Mouse (Mus musculus): ENCODE results near the gene Dnajc8. TPM values are rescaled to one million over a fixed set of nuclear protein-coding genes. Genes with fewer than 3 reads are reported as not detected.
"Not testable (repeated sequence)": the region's sequence is repeated elsewhere in the genome, so short reads cannot be mapped to it uniquely, and the experiment has no call there.

Dnajc8 gene
- polyA plus RNA-seq, 1 experiment from 2014 or later = 135 TPM

DNA sequence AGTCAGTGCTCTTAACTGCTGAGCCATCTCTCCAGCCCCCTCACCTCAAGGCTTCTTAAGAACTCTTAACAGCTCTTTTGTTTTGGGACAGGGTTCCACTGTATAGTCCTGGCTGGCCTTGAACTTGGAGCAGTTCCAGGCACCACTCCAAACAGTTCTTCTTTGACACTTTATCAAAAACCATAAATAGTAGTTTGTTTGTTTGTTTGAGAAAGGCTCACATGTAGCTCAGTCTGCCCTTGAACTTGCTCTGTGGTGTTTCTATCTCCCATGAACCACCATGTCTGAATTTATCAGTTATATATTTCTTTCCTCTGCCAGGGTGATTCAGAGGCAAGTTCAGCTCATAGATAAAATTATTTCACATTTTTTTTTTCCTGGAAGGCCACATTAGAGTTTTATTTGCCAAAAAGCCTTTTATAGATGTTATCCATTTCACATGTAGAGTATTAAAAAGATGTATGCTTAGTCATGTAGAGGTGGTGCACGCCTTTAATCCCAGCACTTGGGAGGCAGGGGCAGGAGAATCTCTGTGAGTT lies 39.5 kb downstream of the Dnajc8 start:
- H3K4me2 ChIP-seq = no peak overlapping the region
- H3K9me3 ChIP-seq (replicated peaks) = no peaks in the 10 kb centered on the region
- H3K4me1 ChIP-seq = no peaks in the 10 kb centered on the region
- no peak overlapping the region for H3K9ac ChIP-seq (replicated peaks)
- 87% methylated on average over 1 of the region's 1 CpGs for WGBS
- no peaks in the 10 kb centered on the region for H3K27me3 ChIP-seq (replicated peaks)
- no peak for ATAC-seq (ENCODE audit: low FRiP score)
- no peak overlapping the region for H3K4me3 ChIP-seq (replicated peaks)
- H3K36me3 ChIP-seq = no peaks in the 10 kb centered on the region
- no peak overlapping the region for H3K27ac ChIP-seq (replicated peaks)

DNA sequence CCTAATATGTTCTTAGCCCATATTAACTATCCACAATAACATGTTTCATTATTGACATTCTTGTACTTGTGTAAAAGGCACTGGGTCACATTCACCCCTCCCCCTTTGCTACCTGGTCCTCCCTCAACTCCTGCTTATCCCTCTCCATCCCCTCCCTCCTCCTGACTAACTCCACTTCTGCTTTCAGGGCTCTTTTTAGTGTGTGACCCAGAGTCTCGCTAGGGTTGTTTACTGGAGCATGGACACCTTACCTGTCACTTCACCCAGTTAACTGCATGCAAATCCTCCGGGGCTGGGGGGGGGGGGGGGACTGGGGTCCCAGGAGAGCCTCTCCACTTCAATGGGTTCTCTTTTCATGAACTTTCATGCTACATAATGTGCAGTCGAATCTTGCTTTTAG lies 48.4 kb downstream of the Dnajc8 start:
- Histone ChIP-seq H3K27ac (replicated peaks) (no peak overlapping the region), H3K9ac (replicated peaks) (no peak overlapping the region), H3K27me3 (replicated peaks) (no peaks in the 10 kb centered on the region), H3K9me3 (replicated peaks) (no peaks in the 10 kb centered on the region), H3K36me3 (no peaks in the 10 kb centered on the region), H3K4me2 (no peak overlapping the region), H3K4me1 (no peaks in the 10 kb centered on the region), H3K4me3 (replicated peaks) (no peak overlapping the region)
- 81% methylated on average over 3 of the region's 3 CpGs for WGBS
- no peak for ATAC-seq (ENCODE audit: low FRiP score)

DNA sequence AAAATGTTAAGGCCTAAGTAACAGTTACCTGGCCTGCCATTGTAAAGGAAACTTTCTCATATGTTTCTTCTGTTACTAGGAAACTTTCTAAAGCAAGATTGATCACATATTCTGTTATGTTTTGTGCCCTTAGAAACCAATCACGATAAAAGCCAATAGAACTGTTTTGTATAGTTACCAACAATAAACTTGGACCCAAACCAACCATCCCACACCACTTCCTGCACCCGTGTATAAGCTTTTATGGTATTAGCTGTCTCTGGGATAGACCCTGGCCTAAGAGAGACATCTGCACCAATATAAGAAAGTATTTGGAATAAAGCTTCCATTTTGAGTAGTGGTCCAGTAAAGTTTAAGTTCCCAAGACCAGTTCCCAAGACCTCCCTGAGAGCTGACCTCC lies 49.6 kb downstream of the Dnajc8 start:
- WGBS = 83% methylated on average over 2 of the region's 2 CpGs
- H3K9me3 ChIP-seq (replicated peaks) = no peaks in the 10 kb centered on the region
- ATAC-seq (ENCODE audit: low FRiP score) = no peak

DNA sequence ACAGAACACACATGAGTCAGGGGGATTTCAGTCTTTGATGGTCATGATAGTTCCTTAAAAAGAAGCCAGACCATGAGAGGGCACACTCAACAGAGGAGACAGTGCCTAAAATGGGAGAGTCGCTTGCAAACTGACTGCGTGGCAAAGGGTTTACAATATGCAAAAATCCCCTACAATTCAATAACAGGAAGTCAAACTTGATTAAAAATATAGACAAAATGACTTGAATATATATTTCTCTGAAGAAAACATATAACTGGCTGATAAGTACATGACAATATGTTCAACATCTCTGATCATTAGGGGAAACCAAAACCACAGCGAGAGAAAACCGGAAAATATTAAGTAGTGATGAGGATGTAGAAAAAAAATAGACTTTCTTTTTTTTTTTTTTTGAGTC lies 50.9 kb downstream of the Dnajc8 start:
- H3K4me3 ChIP-seq (replicated peaks) = no peak overlapping the region
- H3K27ac ChIP-seq (replicated peaks) = no peak overlapping the region
- H3K9me3 ChIP-seq (replicated peaks) = no peaks in the 10 kb centered on the region
- H3K4me2 ChIP-seq = no peak overlapping the region
- ATAC-seq (ENCODE audit: low FRiP score) = no peak
- 97% methylated on average over 4 of the region's 4 CpGs for WGBS
- no peaks in the 10 kb centered on the region for H3K4me1 ChIP-seq
- no peak overlapping the region for H3K9ac ChIP-seq (replicated peaks)
- no peaks in the 10 kb centered on the region for H3K36me3 ChIP-seq
- no peaks in the 10 kb centered on the region for H3K27me3 ChIP-seq (replicated peaks)

More for the DNA sequence above, 49.6 kb downstream of the Dnajc8 start:
- Histone ChIP-seq H3K27ac (replicated peaks) (no peak overlapping the region), H3K4me2 (no peak overlapping the region), H3K4me1 (no peaks in the 10 kb centered on the region), H3K4me3 (replicated peaks) (no peak overlapping the region), H3K36me3 (no peaks in the 10 kb centered on the region), H3K27me3 (replicated peaks) (no peaks in the 10 kb centered on the region), H3K9ac (replicated peaks) (no peak overlapping the region)

DNA sequence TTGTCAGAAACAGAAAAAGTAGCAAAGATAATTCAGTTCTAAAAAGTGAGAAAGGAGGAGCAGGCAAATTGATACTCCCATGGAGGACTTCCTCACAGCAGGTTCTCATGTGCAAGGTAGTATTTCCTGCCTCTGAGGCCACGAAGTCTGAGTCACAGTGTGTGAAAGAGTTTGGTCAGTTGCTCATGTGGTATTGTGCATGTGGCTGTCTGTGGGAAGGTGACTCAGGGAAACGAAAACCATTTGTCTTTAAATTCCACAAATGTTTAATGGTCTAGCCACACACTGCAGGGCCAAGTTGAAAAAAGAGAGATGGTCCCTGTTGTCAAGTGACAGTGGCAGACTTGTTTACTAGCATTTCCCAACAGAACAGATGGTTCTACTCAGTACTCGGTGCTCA lies 53.2 kb downstream of the Dnajc8 start:
- Histone ChIP-seq H3K4me1 (no peaks in the 10 kb centered on the region), H3K9ac (replicated peaks) (no peak overlapping the region), H3K27ac (replicated peaks) (no peak overlapping the region), H3K36me3 (no peaks in the 10 kb centered on the region), H3K4me2 (no peak overlapping the region), H3K4me3 (replicated peaks) (no peak overlapping the region), H3K9me3 (replicated peaks) (no peaks in the 10 kb centered on the region), H3K27me3 (replicated peaks) (no peaks in the 10 kb centered on the region)
- no peak for ATAC-seq (ENCODE audit: low FRiP score)
- 77% methylated on average over 3 of the region's 3 CpGs for WGBS

DNA sequence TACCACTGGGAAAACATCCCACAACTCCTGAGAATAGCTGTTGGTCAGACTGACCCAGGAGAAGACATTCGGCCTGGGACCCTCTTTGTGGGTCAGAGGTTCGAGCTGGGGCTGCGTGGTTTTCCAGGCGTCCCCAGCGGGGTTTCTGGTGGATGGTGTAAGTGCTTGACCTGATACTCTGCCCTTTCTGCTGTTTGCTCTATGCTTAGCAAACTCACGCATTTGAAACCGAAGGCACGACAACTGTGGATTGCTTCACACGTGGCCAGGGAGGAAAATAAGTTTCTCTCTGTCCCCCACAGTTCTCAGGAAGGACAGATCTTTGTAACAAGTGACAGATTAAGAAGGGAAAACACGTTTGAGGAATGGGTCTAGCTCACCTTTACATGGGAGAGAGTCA lies 55.3 kb downstream of the Dnajc8 start:
- H3K27ac ChIP-seq (replicated peaks) = no peak overlapping the region
- no peak overlapping the region for H3K4me3 ChIP-seq (replicated peaks)
- 87% methylated on average over 10 of the region's 10 CpGs for WGBS
- no peaks in the 10 kb centered on the region for H3K27me3 ChIP-seq (replicated peaks)
- no peaks in the 10 kb centered on the region for H3K4me1 ChIP-seq
- H3K4me2 ChIP-seq = no peak overlapping the region
- no peak overlapping the region for H3K9ac ChIP-seq (replicated peaks)
- no peak for ATAC-seq (ENCODE audit: low FRiP score)
- no peaks in the 10 kb centered on the region for H3K36me3 ChIP-seq
- no peaks in the 10 kb centered on the region for H3K9me3 ChIP-seq (replicated peaks)

DNA sequence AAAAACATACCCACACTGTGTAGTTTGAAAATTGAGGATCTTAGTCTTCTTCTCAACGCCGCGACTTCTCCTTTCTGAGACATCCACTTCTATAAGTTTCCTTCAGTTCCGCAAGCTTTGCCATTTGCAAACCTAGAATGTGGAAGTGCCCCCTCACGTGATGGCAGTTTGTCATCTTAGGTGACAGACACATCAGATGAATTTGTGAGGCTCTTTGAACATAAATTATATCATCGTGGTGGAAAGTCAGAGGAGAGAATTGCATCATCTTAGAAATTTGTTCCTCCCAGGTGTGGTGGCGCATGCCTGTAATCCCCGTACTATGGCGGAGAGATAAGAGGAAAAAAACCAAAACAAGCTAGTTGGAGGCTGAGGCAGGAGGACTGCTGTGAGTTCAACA lies 57.6 kb downstream of the Dnajc8 start:
- no peaks in the 10 kb centered on the region for H3K9me3 ChIP-seq (replicated peaks)
- H3K4me1 ChIP-seq = no peaks in the 10 kb centered on the region
- WGBS = 89% methylated on average over 9 of the region's 9 CpGs
- H3K9ac ChIP-seq (replicated peaks) = no peak overlapping the region
- H3K4me3 ChIP-seq (replicated peaks) = no peak overlapping the region
- no peaks in the 10 kb centered on the region for H3K36me3 ChIP-seq
- no peak overlapping the region for H3K27ac ChIP-seq (replicated peaks)
- H3K27me3 ChIP-seq (replicated peaks) = no peaks in the 10 kb centered on the region
- no peak for ATAC-seq (ENCODE audit: low FRiP score)
- H3K4me2 ChIP-seq = no peak overlapping the region

DNA sequence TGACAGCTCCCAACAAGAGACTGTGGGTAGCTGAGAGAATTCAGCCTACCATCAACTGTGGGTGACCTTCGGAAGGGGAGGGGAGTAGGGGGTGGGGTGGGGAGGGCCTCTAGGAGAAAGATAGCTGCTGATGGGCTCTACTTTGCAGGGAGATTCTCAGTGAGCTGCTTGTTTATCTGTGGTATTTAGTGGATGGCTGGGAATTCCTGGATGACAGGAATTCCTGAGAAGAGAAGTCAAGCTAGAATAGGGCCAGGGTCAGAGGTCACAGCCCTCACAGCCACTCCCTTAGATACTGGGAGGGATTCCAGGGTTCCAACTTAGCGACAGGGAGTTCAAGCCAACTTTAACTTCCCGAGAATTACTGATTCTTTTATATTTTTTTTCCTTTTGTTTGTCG lies 58.8 kb downstream of the Dnajc8 start:
- Histone ChIP-seq H3K4me2 (no peak overlapping the region), H3K4me3 (replicated peaks) (no peak overlapping the region), H3K36me3 (no peaks in the 10 kb centered on the region), H3K27ac (replicated peaks) (no peak overlapping the region), H3K9me3 (replicated peaks) (no peaks in the 10 kb centered on the region), H3K9ac (replicated peaks) (no peak overlapping the region), H3K27me3 (replicated peaks) (no peaks in the 10 kb centered on the region), H3K4me1 (no peaks in the 10 kb centered on the region)
- ATAC-seq (ENCODE audit: low FRiP score) = no peak
- 47% methylated on average over 4 of the region's 4 CpGs for WGBS

DNA sequence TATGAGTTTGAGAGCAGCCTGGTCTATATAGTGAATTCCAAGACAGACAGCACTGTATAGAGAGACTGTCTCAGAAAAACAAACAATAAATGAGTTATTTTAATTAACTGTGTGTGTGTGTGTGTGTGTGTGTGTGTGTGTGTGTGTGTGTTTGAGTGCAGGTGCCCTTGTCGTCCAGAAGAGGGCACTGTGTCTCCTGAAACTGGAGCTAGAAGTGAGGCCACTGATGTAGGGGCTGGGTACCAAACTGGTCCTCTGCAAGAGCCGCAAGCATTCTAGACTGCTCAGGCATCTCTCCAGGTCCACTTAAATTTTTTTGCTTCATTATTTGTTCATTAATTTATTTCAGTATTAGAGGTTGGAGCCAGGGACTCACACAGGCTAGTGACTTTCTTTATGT lies 63.5 kb downstream of the Dnajc8 start:
- Histone ChIP-seq H3K9ac (replicated peaks) (no peak overlapping the region), H3K36me3 (no peaks in the 10 kb centered on the region), H3K27ac (replicated peaks) (no peak overlapping the region), H3K27me3 (replicated peaks) (no peaks in the 10 kb centered on the region), H3K4me2 (no peak overlapping the region), H3K4me3 (replicated peaks) (no peak overlapping the region), H3K4me1 (no peaks in the 10 kb centered on the region), H3K9me3 (replicated peaks) (no peaks in the 10 kb centered on the region)
- no peak for ATAC-seq (ENCODE audit: low FRiP score)
- WGBS = 91% methylated on average over 2 of the region's 2 CpGs

DNA sequence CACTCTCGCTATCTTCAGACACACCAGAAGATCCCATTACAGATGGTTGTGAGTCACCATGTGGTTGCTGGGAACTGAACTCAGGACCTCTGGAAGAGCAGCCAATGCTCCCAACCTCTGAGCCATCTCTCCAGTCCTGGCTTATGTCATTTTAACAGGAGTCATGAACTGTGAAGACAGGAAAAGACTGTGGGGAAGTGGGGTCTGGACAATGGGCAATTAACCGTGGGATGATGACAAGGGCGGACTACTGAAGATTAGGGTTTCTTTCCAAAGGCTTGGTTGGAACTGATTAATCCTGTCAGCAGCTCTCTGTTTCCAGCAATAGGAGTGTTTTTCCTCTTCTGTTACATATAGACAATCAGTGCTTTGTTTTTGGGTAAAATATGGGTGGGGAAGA lies 64.4 kb downstream of the Dnajc8 start:
- Histone ChIP-seq H3K27me3 (replicated peaks) (no peaks in the 10 kb centered on the region), H3K4me2 (no peak overlapping the region), H3K27ac (replicated peaks) (no peak overlapping the region), H3K4me1 (no peaks in the 10 kb centered on the region), H3K9ac (replicated peaks) (no peak overlapping the region), H3K9me3 (replicated peaks) (no peaks in the 10 kb centered on the region), H3K4me3 (replicated peaks) (no peak overlapping the region), H3K36me3 (no peaks in the 10 kb centered on the region)
- 90% methylated on average over 3 of the region's 3 CpGs for WGBS
- ATAC-seq (ENCODE audit: low FRiP score) = no peak

DNA sequence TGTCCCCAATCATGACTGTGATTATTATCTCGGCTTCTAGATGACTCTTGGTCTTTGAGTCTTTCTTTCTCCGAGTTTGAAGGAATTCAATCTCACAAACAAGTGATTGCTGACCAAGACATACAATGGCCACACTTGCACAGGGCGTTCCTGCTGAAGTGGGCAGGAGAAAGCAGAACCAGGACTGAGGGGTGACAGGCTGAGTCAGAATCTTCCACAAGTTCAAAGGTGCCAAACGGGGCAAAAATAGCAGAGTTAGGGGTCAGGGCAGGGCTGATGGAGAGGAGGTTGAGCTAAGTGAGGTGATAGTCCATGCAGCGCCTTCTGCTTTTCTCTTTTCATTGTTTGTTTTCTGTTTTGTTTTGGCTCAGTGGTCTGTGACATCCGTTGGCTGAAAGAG lies 65.1 kb downstream of the Dnajc8 start:
- H3K9ac ChIP-seq (replicated peaks) = no peak overlapping the region
- H3K27me3 ChIP-seq (replicated peaks) = no peaks in the 10 kb centered on the region
- no peaks in the 10 kb centered on the region for H3K9me3 ChIP-seq (replicated peaks)
- H3K4me3 ChIP-seq (replicated peaks) = no peak overlapping the region
- no peak overlapping the region for H3K27ac ChIP-seq (replicated peaks)
- H3K4me2 ChIP-seq = no peak overlapping the region
- H3K36me3 ChIP-seq = no peaks in the 10 kb centered on the region
- no peak for ATAC-seq (ENCODE audit: low FRiP score)
- WGBS = 83% methylated on average over 6 of the region's 6 CpGs
- no peaks in the 10 kb centered on the region for H3K4me1 ChIP-seq

DNA sequence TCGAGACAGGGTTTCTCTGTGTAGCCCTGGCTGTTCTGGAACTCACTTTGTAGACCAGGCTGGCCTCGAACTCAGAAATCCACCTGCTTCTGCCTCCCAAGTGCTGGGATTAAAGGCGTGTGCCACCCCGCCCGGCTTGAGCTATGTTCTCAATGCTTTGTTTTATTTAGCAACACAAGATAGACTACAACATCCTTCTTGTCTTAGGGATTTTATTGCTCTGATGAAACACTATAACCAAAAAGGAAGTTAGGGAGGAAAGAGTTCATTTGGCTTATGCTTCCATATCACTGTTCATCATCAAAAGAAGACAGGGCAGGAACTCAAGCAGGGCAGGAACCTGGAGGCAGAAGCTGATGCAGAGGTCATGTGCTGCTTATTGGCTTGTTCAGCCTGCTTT lies 65.9 kb downstream of the Dnajc8 start:
- not testable (repeated sequence) for H3K27ac ChIP-seq (replicated peaks); H3K9me3 ChIP-seq (replicated peaks); H3K4me1 ChIP-seq; H3K4me2 ChIP-seq; H3K4me3 ChIP-seq (replicated peaks); ATAC-seq (ENCODE audit: low FRiP score); H3K27me3 ChIP-seq (replicated peaks); H3K9ac ChIP-seq (replicated peaks); H3K36me3 ChIP-seq
- WGBS = 87% methylated on average over 5 of the region's 5 CpGs
